9 mouse cellular contexts compared by ENCODE assay signal in genomic region chr4:114308518-114308917, GRCm38 (mm10).
DNase-seq lines count a peak whose midpoint lies in the region.
"Had no signal": no experiment of that assay in that cellular context is flagged by ENCODE, and none has a peak within 500 bp of the region (broad histone marks: within the 10 kb centered on the region; RNA-seq: fewer than 3 reads in every experiment).

No protein-coding gene starts in this region.

- H3K27me3 ChIP-seq in splenic B cell, adult 2 months (ENCODE audit: control insufficient read depth, insufficient read depth, low read length, poor library complexity, severe bottlenecking): no peaks in the 10 kb centered on the region
- H3K27me3 ChIP-seq: neural tube, embryonic 13.5 days had no signal

- DNase-seq in heart, postnatal 14 days: peak; percentile 13 to 31
- DNase-seq in heart, adult 8-10 months (ENCODE audit: low spot score): no peak
- peak; percentile 6 for DNase-seq in ovary, postnatal 14 days (ENCODE audit: low spot score)
- no peak for DNase-seq in ovary, postnatal 36 days (ENCODE audit: low spot score)
- DNase-seq in adrenal gland, postnatal 25 days: peak; percentile 3
- DNase-seq in kidney, postnatal 25 days: peak; percentile 54 to 72
- peak; percentile 3 for DNase-seq in splenic B cell, adult 2 months (ENCODE audit: low read depth, low spot score)
- no peak for DNase-seq in natural killer cell, adult 2 months (ENCODE audit: low spot score in 2 of 2)

- H3K36me3 ChIP-seq in splenic B cell, adult 2 months (ENCODE audit: control insufficient read depth, insufficient read depth, low read length, poor library complexity, severe bottlenecking): no peaks in the 10 kb centered on the region
- H3K36me3 ChIP-seq: neural tube, embryonic 13.5 days had no signal

- intact Hi-C loops in heart, postnatal 14 days (cut with DNase I): no loop called here

Comparison
In these comparisons a context has a peak if more than half of its experiments do, and no peak if none do; other contexts are left out.
1. DNase-seq: peak in heart, postnatal 14 days (2 of 2), ovary, postnatal 14 days (single experiment), adrenal gland, postnatal 25 days (single experiment), kidney, postnatal 25 days (2 of 2) and splenic B cell, adult 2 months (single experiment); none in heart, adult 8-10 months (single experiment), ovary, postnatal 36 days (single experiment) and natural killer cell, adult 2 months (0 of 2).